Mouse (Mus musculus) c-Kit-positive CD71-positive TER-119-positive erythroid progenitor cells, embryonic 14.5 days (primary cell): ENCODE results near the gene Lingo1.

Experiments used
- DNase-seq: peaks from one replicate; pipeline ENCODE4 v3.0.0-alpha.2; 2013; ENCODE audit warnings: low spot score

Lingo1 gene

DNA sequence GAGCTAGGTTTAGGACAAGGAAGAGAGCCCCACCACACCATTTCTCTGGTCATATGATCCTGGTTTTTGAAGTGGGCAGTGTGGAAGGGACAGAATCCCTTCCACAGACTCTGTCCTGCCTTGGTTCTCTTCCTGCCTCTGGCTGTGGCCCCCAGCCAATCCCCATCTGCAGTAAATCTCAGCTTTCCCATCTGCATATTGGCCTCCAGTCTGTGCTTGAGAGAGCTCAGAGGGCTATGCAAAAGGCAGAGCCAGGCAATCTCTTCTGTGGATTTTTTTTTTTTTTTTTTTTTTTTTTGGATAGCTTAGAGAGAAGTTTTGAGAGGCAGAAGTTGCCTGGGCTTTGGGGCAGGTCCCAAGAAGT is 190.8 kb downstream of the Lingo1 start:
- DNase-seq: no peak

DNA sequence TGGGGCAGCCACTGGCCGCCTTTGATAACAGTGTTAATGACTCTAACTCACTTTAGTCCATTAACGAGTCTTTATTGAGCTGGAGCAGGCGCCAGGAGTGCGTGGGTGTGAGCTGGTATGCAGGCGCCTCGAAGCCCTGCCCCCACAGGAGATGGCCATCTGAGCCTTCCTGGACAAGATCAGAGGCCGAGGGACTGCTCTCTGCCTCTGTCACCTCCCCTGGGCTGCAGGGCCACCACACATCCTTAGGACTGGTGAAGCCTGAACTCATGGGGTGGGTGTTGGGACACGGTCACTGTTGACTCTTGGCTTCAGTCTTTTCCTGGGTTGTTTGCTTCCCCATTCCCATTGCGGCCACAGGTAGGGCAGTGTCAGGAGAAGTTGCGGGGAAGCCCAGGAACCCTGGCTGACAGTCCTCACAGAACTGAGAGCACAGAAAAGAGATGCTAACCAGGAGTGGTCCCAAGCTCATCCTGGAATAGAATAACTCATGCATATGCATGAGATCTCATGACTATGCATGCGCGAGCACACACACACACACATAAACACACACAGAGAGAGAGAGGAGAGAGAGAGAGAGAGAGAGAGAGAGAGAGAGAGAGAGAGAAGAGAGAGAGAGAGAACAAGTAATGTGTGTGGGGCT is 191.3 kb downstream of the Lingo1 start:
- no peak for DNase-seq

DNA sequence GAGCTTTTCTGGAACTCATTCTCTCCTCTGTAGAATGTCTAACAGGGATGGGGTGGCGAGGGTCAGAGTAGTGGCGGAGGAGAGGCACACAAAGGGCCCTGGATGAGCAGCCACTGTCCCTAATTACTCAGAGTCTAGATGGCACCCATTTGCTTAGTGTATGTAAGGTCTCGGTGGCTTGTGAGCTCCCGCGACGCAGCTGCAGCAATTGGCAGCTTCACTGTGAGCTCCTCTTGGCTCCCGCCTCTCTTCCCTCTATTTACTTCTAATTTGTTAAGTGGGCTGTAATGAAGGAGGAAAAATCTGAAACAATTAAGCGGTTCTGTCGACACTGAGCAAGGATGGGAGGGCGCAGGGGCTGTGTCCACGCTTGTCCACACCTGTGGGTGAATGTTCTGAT is 195.6 kb downstream of the Lingo1 start:
- DNase-seq: no peak

DNA sequence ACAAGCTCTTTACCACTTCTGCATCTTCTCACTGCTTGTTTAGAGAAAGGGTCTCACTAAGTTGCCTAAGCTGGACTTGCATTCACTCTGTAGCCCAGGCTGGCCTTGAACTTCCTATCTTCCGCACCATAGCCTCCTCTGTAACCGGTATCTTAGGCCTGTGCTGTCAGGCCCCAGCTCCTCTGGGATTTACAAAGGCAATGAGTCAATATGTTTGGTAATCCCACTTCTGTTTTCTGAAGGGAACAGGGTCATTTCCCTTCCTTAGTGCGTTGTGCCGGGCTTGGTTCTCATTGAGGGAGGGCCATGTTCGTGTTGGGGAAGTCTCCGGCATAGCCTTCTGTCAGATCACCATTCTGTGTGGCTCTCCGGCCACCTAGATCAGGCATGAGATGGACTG is 203.6 kb downstream of the Lingo1 start:
- DNase-seq: no peak

DNA sequence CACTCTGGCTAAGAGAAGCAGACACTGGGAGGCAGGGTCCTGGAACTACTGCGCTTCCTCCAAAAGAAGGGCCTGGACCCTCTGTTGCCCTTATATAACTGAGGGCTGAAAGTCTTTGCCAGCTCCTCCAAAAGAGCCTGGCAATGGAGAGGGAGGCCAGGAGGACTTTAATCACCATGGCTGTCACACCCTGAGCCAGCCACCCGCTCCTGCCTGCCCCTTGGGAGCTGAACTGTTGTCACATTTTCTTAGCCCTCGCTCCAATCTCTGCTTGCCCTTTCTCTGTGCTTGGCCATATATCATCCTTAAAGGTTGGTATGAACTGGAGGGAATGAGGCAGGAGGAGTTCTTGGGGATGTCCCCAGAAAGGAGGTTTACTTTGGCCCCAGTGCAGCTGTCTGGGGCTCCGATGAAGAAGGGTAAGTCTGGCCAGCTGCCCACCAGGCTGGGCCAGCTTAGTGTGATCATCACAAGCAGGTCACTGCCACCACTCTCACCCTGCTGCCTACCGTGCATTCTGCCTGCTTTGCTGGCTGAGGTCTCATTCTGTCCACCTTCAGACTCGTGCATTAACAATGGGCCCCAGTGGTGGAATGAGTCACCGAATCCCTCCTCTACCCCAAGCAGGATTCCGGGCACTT is 204.9 kb downstream of the Lingo1 start:
- DNase-seq: no peak

DNA sequence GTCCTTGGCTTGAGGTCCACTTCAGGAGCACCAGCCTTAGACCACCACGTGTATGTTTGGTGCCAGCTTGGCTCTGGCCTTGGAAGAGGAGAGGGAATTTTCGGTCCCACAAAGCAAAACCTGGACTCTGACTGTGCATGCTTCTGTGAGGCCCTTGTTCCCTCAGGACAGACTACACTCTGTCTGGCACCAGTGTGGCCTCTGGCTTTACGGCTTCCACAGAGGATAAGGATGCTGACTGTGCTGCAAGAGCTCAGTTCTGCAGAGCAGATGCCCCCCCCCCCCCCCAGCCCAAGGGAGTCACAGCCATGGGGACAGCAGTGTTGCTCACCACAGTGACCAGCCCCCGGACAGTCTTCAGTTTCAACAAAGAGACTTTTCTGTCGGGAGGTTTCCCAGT is 206.5 kb downstream of the Lingo1 start:
- DNase-seq: no peak

DNA sequence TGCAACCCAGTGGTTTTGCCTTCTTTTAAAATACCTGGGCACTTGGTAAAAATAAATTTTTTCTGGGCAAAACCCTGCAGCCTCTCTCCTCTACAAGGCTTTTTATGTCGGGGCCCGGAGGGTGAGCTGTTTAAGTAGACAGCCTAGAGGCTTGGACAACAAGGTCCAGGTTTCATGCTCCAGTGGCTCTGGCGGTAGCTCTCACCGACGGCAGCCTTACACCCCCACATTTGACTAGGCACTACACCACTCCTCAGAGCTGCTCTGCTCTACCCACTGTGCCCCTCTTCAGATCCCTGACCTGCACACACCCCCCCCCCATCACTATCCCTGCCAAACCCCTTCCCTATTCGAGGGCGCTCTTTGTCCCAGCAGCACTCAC is 212.2 kb downstream of the Lingo1 start:
- DNase-seq: no peak

DNA sequence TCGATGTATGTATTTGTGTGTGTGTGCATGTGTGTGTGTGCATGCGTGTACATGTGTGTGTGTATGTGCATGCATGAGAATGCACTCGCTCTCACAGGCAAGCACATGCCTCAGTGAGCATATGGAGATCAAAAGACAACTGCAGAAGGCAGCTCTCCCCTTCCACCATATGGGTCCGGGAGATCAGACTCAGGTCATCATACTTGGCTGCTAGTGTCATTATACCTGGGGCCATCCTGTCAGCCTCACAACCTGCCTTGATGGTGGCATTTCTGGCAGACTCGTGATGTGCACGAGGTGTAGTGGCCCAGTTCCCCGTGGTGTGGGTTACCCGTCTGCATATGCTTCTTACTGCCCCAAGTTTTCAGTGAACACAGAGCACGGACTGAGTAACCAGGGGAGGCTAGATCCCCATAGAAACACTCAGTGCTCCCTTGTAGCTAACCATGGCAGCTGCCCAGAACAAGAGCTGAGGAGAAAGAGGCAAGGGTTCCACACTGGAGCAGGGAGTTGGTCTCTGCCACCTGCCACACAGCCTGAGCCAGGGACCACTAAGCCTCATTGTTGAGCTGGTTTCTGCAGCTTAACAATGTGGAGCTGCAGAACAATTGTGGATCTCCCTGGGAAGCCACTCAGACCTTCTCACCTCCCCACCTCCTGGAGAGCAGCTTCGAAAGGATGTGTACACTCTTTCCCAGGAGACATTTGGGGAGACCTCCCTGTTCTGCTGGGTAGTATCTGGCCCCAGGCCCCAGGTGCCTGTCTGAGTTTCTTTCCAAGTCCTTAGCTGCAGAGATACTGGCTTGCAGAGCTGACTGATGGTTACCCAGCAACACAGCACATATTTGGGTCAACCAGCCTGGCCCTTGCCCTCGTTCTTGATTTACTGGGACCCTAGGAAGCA is 212.9 kb downstream of the Lingo1 start:
- no peak for DNase-seq

DNA sequence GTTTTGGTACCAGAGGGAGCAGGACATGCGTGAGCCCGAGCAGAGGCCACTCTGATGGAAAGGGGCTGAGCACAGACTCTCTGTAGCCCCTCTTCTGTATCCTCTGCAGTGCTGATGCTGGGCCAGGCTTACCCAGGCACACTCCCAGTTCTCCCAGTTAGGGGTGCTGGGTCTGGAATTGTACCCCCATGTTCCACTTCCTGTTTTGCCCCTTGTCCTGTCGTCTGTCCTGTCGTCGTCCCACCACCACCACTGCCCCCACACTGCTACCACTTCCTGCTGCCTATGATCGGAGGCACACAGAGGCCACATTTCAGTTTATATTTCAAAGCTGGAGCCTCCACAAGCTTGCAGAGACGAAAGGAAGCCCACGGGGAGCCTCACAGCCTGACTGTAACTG is 213.6 kb downstream of the Lingo1 start:
- no peak for DNase-seq

DNA sequence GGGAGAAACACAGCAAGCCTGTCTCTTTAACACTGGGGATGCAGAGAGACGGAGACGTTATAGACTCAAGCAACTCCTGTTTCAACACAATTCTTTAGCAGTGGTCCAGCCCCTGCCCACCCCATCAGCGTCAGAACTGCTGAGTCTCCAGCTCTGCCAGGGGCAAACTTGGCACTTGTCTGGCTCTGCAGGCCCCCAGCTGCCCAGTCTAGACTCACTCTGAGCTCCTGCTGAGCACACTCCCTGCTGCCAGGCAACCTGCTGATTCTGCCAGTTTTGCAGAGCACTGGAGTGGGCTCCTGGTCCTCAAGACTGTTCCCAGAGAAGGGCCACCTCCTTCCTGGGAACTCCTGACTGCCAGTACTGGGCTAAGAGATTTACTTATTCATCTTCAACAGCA is 214.6 kb downstream of the Lingo1 start:
- no peak for DNase-seq

DNA sequence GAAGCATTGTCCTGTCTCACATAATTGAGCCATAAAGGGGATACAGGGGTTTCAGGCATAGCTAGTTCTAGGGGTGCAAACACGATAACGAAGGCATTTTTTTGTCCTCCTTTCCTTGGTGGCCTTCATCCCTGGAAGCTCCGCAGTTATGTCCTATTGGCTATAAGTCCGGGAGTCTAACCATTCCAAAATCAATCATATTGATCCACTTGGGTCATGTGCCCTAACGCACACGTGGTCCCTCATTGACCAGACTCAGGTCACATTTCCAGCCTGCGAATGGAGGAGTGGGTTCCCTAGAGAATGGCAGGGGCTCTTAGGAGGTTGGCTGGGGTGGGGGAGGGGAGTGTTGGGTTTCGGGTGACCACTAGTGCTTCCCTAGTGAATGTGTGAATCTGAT is 215.3 kb downstream of the Lingo1 start:
- DNase-seq: no peak

DNA sequence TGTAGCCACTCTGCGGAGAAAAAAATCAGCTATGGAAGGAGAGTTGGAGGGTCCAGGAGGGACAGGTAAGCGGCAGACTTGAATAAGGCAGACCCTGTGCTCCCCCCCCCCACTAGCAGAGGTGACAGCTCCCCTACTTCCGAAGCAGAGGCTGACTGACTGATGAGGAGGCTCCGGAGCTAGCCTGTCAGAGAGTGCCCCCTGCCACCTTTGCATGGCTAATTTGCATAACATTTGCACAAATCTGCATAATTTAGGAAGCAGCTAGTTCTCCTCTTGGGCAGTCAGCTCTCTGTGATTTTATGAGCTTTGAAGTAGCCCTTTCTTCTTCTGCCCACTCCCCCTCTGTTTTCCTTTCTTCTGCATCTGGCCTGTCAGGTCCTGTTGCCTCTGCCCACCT is 216.2 kb downstream of the Lingo1 start:
- DNase-seq: no peak

DNA sequence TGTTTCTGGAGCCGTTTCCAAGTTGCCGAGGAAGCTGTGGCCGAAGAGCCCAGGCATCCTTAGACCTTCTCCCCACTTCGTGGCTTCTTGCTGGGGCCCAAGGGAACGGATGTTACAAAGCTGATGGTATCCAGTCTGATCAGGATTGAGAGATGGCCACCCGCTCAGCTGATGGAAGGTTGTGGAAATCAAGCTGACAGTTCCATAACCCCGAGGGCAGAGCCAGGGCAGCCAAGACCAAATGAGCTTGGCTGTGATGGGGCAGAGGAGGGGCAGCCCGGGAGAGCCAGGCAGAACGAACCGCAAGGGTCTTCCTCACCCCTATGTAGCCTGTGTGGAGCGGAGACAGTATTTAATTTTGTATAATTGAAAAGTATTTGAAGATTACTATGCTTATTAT is 218.9 kb downstream of the Lingo1 start:
- no peak for DNase-seq

DNA sequence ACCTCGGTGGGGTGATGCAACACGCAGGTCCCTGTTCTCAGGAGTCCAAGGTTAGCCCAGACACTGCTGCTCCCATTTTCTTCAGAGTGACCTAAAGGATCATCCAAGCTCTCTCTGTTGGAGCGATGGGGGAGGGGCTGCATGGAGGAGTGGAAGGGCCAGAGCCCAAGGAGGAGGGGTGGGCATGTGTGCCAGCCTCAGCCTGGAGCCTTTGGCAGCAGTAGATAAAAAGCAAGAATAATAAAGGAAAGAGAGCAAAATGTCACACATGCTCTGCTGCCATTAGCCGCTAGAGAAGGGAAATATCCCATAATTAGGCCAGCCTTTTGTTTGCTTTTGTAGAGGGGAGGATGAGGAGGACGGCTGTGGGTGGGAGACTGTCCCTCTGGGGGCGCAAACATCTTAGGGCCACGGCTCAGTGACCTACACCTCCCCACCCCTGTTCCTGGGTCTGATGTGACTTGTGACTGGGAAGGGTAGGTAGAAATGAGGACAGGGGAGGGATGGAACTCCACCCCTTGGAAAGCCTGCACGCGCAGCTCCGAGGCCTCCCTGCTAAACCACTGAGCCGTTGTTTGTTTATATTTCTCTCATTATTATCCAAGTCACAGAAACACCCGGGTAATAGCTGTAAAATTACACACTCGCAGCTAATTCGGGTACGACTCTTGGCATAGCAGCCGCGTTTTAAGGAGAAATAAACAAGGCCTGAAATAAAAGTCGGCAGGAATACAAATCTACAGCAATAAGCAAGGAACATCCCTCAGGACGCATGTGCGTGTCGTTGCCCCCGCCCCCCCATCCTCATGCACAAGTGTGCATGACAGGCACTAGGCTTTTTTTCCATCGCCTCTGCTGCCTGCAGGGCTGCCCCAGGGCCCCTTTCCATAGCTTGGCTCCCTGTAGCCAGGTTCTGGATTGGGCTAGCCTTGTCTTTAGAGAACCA is 223.5 kb downstream of the Lingo1 start:
- DNase-seq: no peak
